Mouse (Mus musculus): ENCODE data around the gene Triap1.
"Not testable (repeated sequence)": the region's sequence is repeated elsewhere in the genome, so short reads cannot be mapped to it uniquely, and the experiment has no call there.

Triap1 gene

DNA sequence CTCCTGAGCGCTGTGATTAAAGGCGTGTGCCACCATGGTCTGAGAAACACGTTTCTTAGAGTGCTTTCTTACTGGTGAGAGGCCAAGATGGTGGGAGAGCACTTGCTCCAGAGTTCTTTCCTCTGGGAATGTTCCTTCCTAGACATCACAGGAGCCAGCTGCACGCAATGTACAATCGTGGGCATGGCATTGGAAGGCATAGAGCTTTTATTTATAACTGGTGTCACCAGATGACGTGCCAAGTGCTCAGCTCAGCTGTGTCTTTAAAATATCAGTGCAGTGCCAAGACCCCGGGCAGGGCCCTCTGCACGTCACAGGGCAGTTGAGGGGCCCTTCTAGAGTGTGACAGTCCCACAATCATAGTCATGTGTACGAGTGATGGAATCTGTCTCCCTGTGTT lies 10.1 kb upstream of the Triap1 start:
- in situ Hi-C loops (cut with MboI; ENCODE audit: low sequenced_read_pairs) = no loop called here

DNA sequence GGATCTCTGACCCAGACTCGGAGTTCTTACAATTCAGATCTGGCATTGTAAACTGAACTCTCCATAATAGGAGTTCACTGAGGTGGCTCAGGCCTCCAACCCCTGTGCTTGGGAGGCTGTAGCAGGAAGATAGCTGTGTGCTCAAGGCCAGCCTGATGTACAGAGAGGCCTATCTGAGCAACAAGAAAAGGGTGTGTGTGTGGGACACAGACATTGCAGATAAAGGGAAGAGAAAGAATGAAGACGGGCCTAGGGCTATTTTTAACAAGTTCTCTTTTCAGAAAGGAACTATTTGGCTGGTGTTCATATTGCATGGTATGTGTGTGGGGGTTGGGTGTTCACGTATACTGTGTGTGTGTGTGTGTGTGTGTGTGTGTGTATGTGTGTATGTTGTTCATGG lies 7.4 kb upstream of the Triap1 start:
- in situ Hi-C loops (cut with MboI; ENCODE audit: low sequenced_read_pairs) = no loop called here

DNA sequence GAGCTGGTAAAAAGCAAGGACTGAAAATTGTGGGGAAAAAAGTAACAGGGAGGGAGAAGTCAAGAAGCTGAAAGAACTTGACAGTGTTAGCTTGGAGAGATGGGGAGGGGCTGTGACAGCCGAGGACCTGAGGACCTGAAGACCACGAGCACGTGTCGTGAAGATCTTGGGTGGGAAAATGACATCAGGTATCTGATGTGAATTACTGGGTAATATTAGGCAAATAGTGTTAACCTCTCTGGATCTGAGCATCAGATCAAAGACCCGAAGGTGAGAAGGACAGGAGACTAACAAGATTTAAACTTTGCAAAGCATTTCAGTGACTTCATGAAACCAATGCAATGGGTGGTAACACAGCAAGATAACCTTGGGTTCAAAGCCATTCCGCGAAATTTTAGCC lies 1.0 kb upstream of the Triap1 start:
- in situ Hi-C loops (cut with MboI; ENCODE audit: low sequenced_read_pairs) = no loop called here

GRCm38 (mm10) chr5:115341314-115342165 lies 515 bp downstream of the Triap1 start:
- in situ Hi-C loops (cut with MboI; ENCODE audit: low sequenced_read_pairs) = no loop called here

- in situ Hi-C loops (cut with MboI; ENCODE audit: low sequenced_read_pairs) = no loop called here
Measured at GRCm38 (mm10) chr5:115347564-115347963, 6.5 kb downstream of the Triap1 start.

GRCm38 (mm10) chr5:115348546-115349224 lies 7.7 kb downstream of the Triap1 start, which contains the start of gene Cox6a1:
Gene Cox6a1 (minus strand): TSS chr5:115348981.
- in situ Hi-C loops (cut with MboI; ENCODE audit: low sequenced_read_pairs) = no loop called here

DNA sequence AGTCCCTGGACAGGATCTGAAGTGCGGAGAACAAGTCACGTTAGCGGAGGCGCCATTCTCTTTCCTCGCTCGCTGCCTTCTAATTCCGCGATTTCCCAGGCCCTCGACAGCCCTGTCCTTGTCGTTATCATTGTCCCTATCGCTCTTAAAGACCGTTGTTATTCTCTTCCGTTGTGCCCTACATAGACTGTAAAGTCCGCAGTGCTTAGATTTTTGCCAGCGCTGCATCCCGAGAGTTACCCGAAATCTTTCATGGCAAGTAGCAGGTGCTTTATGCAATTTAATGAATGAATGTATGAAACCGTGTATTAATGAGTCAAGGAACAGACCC lies 8.2 kb downstream of the Triap1 start:
- in situ Hi-C loops (cut with MboI; ENCODE audit: low sequenced_read_pairs) = no loop called here

DNA sequence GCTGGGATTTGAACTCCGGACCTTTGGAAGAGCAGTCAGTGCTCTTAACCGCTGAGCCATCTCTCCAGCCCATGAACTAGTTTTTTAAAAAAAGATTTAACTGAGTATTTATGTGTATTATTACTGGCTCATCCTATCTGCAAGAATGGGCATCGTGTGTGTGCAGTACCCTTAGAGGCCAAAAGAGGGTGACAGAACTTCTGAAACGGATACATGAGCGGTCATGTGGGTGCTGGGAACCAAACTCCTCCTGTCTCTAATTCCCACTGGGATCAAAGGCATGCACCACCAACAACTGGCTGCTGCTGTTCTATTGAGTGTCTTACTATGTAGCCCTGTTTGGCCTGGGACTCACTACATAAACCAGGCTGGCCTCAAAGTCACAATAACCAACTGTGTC lies 10.3 kb downstream of the Triap1 start:
- in situ Hi-C loops (cut with MboI; ENCODE audit: low sequenced_read_pairs) = no loop called here

DNA sequence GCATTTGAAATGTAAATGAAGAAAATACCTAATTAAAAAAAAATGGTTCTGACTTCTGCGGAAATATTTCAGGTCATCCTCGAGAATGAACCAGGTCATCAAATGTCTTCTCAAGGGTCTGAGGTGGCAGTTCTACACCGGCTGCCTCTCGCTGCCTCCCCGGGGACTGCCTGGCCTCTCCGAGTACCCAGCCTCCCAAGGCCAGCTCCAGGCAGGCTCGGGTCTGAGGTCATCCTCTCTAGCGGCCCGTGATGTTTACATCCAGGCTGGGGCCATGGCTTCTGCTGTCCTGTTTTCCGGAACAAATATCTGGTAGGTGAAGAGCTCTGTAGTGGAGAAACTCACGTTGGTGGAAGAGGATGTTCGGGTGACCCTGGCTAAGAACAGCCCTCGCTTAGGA lies 14.0 kb downstream of the Triap1 start:
- in situ Hi-C loops (cut with MboI; ENCODE audit: low sequenced_read_pairs) = no loop called here

- in situ Hi-C loops (cut with MboI; ENCODE audit: low sequenced_read_pairs) = no loop called here
Measured at GRCm38 (mm10) chr5:115358872-115359271, 17.8 kb downstream of the Triap1 start.

DNA sequence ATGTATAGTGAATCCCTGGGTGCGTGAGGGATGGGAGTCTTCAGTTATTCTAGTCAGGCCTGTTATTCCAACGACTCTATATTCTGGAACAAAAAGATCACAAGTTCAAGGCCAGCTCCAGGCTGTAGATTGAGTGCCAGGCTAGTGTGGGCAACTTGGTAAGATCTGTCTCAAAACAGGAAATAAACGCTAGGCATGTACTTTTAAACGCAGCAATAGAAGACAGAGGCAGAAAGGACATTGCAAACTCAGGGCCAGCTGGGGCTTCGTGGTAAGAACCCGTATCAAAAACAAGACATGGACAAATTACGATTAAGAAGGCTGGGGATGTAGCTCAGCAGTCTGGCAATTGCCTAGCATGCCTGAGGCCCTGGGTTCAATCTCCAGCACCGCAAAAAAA lies 18.4 kb downstream of the Triap1 start:
- in situ Hi-C loops (cut with MboI; ENCODE audit: low sequenced_read_pairs) = no loop called here

DNA sequence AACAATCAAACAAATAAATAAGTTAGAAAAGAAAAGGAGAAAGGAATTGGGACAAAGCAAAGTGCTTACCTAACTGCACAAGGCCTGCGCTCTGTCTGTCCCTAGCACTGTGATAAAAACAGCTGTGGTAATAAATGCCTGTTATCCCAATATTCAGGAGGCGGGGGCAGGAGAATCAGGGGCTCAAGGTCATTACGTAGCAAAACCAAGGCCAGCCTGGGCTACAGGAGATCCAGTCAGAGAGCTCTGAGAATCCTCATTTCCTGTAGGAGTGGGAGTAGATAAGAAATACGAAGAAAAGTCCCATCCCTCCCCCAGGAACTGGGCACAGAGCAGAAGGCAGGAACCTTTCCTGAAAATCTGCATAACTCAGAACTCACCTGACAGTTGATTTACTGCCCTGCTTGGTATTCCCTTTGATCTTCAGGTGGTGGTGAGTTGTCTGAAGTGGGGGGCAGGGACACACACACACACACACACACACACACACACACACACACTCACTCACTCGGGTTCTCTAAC lies 18.9 kb downstream of the Triap1 start:
- in situ Hi-C loops (cut with MboI; ENCODE audit: low sequenced_read_pairs) = no loop called here

DNA sequence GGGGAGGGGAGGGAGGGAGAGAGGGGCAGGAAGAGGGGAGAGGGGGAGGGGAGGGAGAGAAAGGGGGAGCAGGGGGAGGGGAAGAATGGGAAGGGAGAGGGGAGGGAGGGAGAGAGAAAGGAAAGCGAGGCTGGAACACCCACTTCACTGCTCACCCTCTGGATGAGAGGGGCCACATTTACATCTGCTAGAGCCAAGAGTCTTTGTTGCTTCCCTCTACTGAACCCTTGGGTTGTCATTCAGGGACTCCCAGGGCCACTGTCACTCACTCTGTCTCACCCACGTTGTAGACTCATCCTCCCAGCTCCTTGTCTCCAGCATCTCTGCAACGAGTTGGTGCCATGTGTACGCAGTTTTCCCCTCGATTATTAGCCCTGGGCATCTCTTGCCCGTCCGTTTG lies 21.2 kb downstream of the Triap1 start:
- in situ Hi-C loops (cut with MboI; ENCODE audit: low sequenced_read_pairs) = no loop called here

GRCm38 (mm10) chr5:115362819-115363714 lies 22.0 kb downstream of the Triap1 start:
- in situ Hi-C loops (cut with MboI; ENCODE audit: low sequenced_read_pairs) = no loop called here

DNA sequence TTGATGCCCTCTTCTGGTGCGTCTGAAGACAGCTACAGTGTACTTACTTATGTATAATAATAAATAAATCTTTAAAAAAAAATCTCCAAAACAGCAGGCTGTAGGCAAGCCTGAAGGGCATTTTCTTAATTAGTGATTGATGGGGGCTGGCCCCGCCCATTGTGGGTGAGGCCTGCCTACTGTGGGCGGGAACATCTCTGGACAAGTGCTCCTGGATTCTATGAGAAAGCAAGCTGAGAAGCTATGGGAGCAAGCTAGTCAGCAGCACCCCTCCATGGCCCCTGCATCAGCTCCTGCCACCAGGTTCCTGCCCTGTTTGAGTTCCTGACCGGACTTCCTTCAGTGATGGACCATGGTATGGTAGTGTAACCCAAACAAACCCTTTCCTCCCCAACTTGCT lies 23.8 kb downstream of the Triap1 start:
- in situ Hi-C loops (cut with MboI; ENCODE audit: low sequenced_read_pairs) = no loop called here

DNA sequence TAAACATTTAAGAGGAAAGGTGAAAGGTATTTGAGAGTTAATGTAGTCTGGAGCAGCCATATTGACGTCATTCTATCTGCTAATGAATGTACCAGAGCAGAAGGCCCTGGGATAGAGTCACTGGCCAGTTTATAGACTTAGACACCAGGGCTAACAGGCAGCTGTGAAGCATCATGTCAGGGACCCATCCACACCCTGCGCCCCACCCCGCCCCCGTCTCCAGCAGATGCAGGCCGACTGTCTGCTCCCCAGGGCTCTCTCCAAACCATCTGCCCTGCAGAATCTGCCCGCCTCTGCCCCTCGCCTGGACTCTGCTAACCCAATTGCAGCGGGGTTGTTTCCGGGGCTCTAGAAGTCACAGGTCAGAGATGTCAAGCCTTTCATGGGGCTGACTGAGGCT lies 30.7 kb downstream of the Triap1 start:
- in situ Hi-C loops (cut with MboI; ENCODE audit: low sequenced_read_pairs) = no loop called here

GRCm38 (mm10) chr5:115373441-115374203 lies 32.6 kb downstream of the Triap1 start:
- in situ Hi-C loops (cut with MboI; ENCODE audit: low sequenced_read_pairs) = no loop called here

GRCm38 (mm10) chr5:115374204-115374820 lies 33.3 kb downstream of the Triap1 start:
- in situ Hi-C loops (cut with MboI; ENCODE audit: low sequenced_read_pairs) = no loop called here

DNA sequence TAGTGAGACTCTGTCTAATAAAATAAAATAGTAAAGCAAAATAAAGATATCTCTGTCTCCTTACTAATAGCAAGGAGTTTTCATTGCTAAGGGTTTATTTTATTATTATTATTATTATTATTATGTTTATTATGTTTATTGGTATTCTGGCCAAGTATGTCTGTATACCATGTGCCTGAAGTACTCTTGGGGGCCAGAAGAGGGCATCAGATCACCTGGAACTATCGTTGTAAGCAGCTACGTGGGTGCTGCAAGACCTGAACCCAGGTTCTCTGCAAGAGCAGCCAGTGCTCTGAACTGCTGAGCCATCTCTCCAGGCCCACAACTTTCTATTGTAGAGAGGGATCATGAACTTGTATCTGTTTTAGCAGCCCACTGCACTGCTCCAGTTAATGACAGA lies 34.4 kb downstream of the Triap1 start:
- in situ Hi-C loops (cut with MboI; ENCODE audit: low sequenced_read_pairs) = no loop called here

DNA sequence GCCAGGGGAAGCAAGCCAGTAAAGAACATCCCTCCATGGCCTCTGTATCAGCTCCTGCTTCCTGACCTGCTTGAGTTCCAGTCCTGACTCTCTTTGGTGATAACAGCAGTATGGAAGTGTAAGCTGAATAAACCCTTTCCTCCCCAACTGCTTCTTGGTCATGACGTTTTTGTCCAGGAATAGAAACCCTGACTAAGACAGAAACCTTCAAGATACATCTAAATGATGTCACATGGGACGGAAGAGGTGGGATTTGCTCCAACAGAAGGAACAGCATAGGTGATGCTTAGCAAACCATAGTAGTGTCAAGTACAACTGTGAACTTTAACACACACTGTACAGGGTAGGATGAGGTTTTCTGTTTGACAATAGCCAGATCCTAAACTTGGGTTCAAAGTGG lies 37.9 kb downstream of the Triap1 start:
- in situ Hi-C loops (cut with MboI; ENCODE audit: low sequenced_read_pairs) = not testable (repeated sequence)

Data from CH12F3 (cell line).